Mouse (Mus musculus) embryonic fibroblast, embryonic 13.5 days (primary cell): Measurements from ENCODE around the gene Smarca4. TPM values are rescaled to one million over a fixed set of nuclear protein-coding genes. Genes with fewer than 3 reads are reported as not detected.
"Not testable (repeated sequence)": the region's sequence is repeated elsewhere in the genome, so short reads cannot be mapped to it uniquely, and the experiment has no call there.

Source experiments
- H3K27ac ChIP-seq: 2 replicates; pipeline ENCODE4 v1.5.1; 2012; ENCODE audit warnings: low read length, control low read depth, inconsistent platforms; ENCODE audit not compliant: insufficient read depth
- H3K4me1 ChIP-seq: 2 replicates; pipeline ENCODE4 v1.6.1; 2011; ENCODE audit warnings: low read length; ENCODE audit not compliant: control insufficient read depth, insufficient read depth
- H3K4me3 ChIP-seq: 2 replicates; pipeline ENCODE4 v1.5.1; 2011; ENCODE audit warnings: mild to moderate bottlenecking, control low read depth, low read length; ENCODE audit not compliant: insufficient read depth
- CTCF ChIP-seq: IDR thresholded peaks from 2 replicates; pipeline ENCODE4 v1.5.1; 2011; ENCODE audit warnings: mild to moderate bottlenecking, control low read depth, low read length, moderate library complexity, borderline replicate concordance; ENCODE audit not compliant: insufficient read depth
- POLR2A ChIP-seq: IDR thresholded peaks from 2 replicates; pipeline ENCODE4 v1.6.1; 2011; ENCODE audit warnings: low read depth, mild to moderate bottlenecking, control low read depth, low read length, moderate library complexity
- polyA plus RNA-seq: library from polyadenylated mRNA; stranded (reverse); fragments of >200 nt; gene quantifications from 2 replicates; pipeline ENCODE4 v1.2.4, GENCODE M21; 2011; ENCODE audit warnings: low read depth; ENCODE audit not compliant: missing spikeins, insufficient read length

Smarca4 gene
- polyA plus RNA-seq, 1 experiment, result 73.5 TPM

DNA sequence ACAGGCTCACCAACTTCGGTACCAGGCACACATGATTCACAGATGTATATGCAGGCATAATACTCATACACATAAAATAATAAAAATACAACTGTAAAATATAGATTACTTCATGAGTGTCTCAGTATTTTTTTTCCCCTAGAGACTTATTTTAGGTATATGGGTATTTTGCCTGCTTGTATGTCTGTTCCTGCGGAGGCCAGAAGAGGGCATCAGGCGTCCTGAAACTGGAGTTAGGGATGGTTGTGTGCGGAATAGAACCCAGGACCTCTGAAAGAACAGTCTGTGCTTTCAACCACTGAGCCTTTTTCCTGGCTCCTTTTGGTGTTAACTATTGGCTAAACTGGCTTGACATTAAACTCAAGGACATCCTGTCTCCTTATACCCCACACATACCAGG lies 66.9 kb downstream of the Smarca4 start:
- Histone ChIP-seq H3K4me3 (no peak overlapping the region), H3K27ac (no peak overlapping the region), H3K4me1 (peaks cover 4% of the 10 kb centered on the region)
- TF ChIP-seq POLR2A (no peak), CTCF (0 out of 2 replicates have a peak, but pooled peaks have one; percentile 17)

- TF ChIP-seq POLR2A (no peak), CTCF (no peak)
- Histone ChIP-seq H3K4me3 (no peak overlapping the region), H3K4me1 (peaks cover 4% of the 10 kb centered on the region), H3K27ac (peak overlapping the region; percentile 67; the same call in 1 of the 2 replicates)
These were observed 67.9 kb downstream of the Smarca4 start for GRCm38 (mm10) chr9:21683897-21684296.

GRCm38 (mm10) chr9:21688554-21688953 lies 72.6 kb downstream of the Smarca4 start:
- H3K27ac ChIP-seq, result no peak overlapping the region
- H3K4me1 ChIP-seq, result peaks cover 4% of the 10 kb centered on the region
- H3K4me3 ChIP-seq, result no peak overlapping the region
- TF ChIP-seq POLR2A (no peak), CTCF (no peak)

GRCm38 (mm10) chr9:21690031-21690430 lies 74.1 kb downstream of the Smarca4 start:
- Histone ChIP-seq H3K4me3 (no peak overlapping the region), H3K4me1 (peaks cover 4% of the 10 kb centered on the region), H3K27ac (no peak overlapping the region)
- TF ChIP-seq POLR2A (no peak), CTCF (no peak)

DNA sequence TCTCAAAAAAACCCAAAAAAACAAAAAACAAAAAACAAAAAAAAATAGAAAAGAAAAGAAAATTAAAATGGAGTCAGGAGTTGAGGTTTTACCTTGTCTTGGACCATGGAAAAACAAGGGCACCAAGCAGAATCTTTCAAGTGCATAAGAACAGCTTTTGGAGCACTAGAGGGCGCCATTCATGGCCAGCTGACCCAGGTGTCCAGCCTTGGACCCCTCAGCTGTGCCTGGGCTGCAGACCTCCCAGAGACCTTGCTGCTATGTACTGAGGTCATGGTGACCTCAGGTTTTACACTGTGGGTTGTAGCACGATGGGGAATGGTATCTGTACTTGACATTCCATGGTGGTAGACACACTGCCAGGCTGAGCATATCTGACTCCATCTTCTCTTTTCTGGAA lies 75.9 kb downstream of the Smarca4 start:
- H3K4me1 ChIP-seq, result no peaks in the 10 kb centered on the region
- TF ChIP-seq POLR2A (no peak), CTCF (peak; percentile 33; the same call in 1 of the 2 replicates)
- no peak overlapping the region for H3K4me3 ChIP-seq
- no peak overlapping the region for H3K27ac ChIP-seq

- Histone ChIP-seq H3K4me3 (no peak overlapping the region), H3K27ac (no peak overlapping the region), H3K4me1 (no peaks in the 10 kb centered on the region)
- TF ChIP-seq CTCF, result no peak
- no peak for TF ChIP-seq POLR2A
These were observed 76.5 kb downstream of the Smarca4 start for GRCm38 (mm10) chr9:21692491-21692890.

DNA sequence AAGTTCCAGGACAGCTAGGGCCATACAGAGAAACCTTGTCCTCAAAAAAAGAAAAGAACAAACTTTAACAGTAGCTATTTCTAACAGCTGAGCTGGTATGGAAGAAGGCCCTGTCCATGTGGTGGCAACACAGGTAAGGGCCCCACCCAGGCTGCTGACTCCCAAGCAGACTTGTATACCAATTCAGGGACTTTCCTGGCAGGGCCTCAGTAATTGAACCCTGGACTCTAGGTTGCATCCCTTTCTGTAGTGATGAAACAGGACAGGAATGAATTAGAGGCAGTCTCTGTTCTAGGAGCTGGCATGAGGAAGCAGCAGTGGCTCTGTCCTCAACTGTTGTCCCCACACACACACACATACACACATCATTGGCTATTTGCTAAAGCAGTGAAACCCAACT lies 78.1 kb downstream of the Smarca4 start:
- H3K4me1 ChIP-seq, result no peaks in the 10 kb centered on the region
- TF ChIP-seq POLR2A (no peak), CTCF (no peak)
- no peak overlapping the region for H3K27ac ChIP-seq
- no peak overlapping the region for H3K4me3 ChIP-seq

GRCm38 (mm10) chr9:21695229-21695792 lies 79.3 kb downstream of the Smarca4 start:
- Histone ChIP-seq H3K27ac (no peak overlapping the region), H3K4me3 (no peak overlapping the region), H3K4me1 (no peaks in the 10 kb centered on the region)
- no peak for TF ChIP-seq CTCF
- no peak for TF ChIP-seq POLR2A

DNA sequence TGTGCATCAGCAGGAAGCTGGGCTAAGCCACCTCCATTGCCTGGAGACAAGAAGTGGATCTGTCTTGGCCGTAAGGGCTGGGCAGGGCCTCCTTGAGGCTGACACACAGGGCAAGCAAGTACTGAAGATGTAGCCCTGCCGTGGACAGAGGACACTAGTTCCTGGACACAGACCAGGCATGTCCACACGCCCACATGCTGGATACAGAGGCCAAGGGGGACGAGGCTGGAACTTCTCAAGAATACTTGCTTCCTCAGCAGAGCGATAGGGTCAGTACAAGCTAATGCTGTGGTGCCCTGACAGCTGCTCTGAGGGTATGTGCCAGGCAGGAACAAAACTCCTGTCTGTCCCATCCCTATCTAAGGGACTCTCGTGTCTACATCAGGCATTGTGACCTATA lies 81.2 kb downstream of the Smarca4 start:
- no peak for TF ChIP-seq POLR2A
- no peak for TF ChIP-seq CTCF
- no peaks in the 10 kb centered on the region for H3K4me1 ChIP-seq

DNA sequence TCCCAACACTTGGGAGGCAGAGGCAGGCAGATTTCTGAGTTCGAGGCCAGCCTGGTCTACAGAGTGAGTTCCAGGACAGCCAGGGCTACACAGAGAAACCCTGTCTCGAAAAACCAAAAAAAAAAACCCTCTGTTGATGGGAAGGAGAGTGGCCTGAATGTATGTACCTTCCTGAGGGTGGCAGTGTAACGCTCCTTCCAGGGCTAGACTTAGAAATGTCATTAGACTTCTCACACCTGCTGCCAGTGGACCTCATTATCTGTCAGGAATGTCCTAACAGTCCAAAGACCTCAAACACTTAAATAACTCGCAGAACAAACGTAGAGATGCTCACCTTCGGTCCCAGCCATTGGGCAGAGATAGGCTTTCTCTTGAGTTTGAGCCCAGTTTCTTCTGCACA lies 83.3 kb downstream of the Smarca4 start:
- not testable (repeated sequence) for H3K4me3 ChIP-seq, H3K27ac ChIP-seq, H3K4me1 ChIP-seq

More for the DNA sequence above, 81.2 kb downstream of the Smarca4 start:
- Histone ChIP-seq H3K27ac (no peak overlapping the region), H3K4me3 (no peak overlapping the region)

DNA sequence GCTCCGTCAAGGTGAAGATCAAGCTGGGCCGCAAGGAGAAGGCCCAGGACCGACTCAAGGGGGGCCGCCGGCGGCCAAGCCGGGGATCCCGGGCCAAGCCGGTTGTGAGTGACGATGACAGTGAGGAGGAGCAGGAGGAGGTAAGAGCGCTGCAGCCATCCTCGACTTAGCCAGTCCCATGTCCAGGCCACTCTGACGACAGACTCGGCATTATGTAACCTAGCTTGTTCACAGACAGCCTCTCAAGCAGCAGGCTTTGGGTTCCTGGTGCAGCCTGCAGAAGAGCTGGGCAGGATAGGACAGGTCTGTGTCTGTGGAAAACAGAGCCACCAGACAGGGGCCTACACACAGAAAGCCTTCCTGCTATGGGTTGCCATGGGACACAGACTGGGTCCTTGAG lies 85.1 kb downstream of the Smarca4 start:
- no peak for TF ChIP-seq CTCF
- no peak for TF ChIP-seq POLR2A
- Histone ChIP-seq H3K4me1 (no peaks in the 10 kb centered on the region), H3K27ac (no peak overlapping the region), H3K4me3 (no peak overlapping the region)
